Mouse (Mus musculus) forebrain, embryonic 16.5 days (tissue): ENCODE measurements around the gene Klra17. TPM values are rescaled to one million over a fixed set of nuclear protein-coding genes. Genes with fewer than 3 reads are reported as not detected.

ENCODE experiments used
- polyA plus RNA-seq: library from polyadenylated mRNA; unstranded; fragments of >200 nt; fragmentation: Nextera tagmentation; extraction: Ambion mirVana; gene quantifications from 2 replicates; pipeline ENCODE4 v1.2.1, GENCODE M21; 2015

Klra17 gene
- polyA plus RNA-seq, 1 experiment from 2014 or later = not detected

Other genes with a start within 250 kb of the Klra17 start
- not detected in 2 replicates for gene Klrc3, start 233.3 kb downstream of the Klra17 start, polyA plus RNA-seq
- gene Klrc2, start 216.0 kb downstream of the Klra17 start, polyA plus RNA-seq = not detected in 2 replicates
- not detected in 2 replicates for gene Klrc1, start 197.7 kb downstream of the Klra17 start, polyA plus RNA-seq
- gene Klri1, start 159.5 kb downstream of the Klra17 start, polyA plus RNA-seq = not detected in 2 replicates
- not detected in 2 replicates for gene Klri2, start 136.2 kb downstream of the Klra17 start, polyA plus RNA-seq
- gene Gm156, start 92.4 kb downstream of the Klra17 start, polyA plus RNA-seq = not detected in 2 replicates
- gene Gm17631, start 14.0 kb downstream of the Klra17 start, polyA plus RNA-seq = not detected in 2 replicates
- gene Klra5, start 41.0 kb upstream of the Klra17 start, polyA plus RNA-seq = not detected in 2 replicates
- gene Klra6, start 150.3 kb upstream of the Klra17 start, polyA plus RNA-seq = not detected in 2 replicates
- not detected in 2 replicates for gene Klra4, start 190.6 kb upstream of the Klra17 start, polyA plus RNA-seq